Mouse (Mus musculus): Measurements from ENCODE around the gene Dusp15. TPM values are rescaled to one million over a fixed set of nuclear protein-coding genes. Genes with fewer than 3 reads are reported as not detected.

Gene Dusp15
- polyA plus RNA-seq, 1 experiment from 2014 or later = 1.00 TPM

GRCm38 (mm10) chr2:152907114-152907943, 44.2 kb downstream of the Dusp15 start:
- ATAC-seq (replicated peaks; ENCODE audit: insufficient number of reproducible peaks, low FRiP score, low TSS enrichment, low read depth) = no peak
- Histone ChIP-seq H3K27ac (replicated peaks; ENCODE audit: low read depth, low read length) (no peak overlapping the region), H3K9me3 (replicated peaks; ENCODE audit: control insufficient read depth, low read length) (no peaks in the 10 kb centered on the region), H3K9ac (replicated peaks; ENCODE audit: low read length) (no peak overlapping the region), H3K4me3 (ENCODE audit: low read depth, low read length) (no peak overlapping the region), H3K36me3 (replicated peaks; ENCODE audit: control insufficient read depth, insufficient read depth, low read depth, low read length) (no peaks in the 10 kb centered on the region), H3K4me1 (ENCODE audit: control insufficient read depth, insufficient read depth, low read length) (peaks cover 2% of the 10 kb centered on the region; the same call in 1 of the 2 replicates), H3K27me3 (ENCODE audit: control insufficient read depth, insufficient read depth, low read length) (peaks cover 2% of the 10 kb centered on the region; the same call in 1 of the 2 replicates), H3K4me2 (ENCODE audit: low read depth, low read length) (no peak overlapping the region)
- 44% methylated on average over 14 of the region's 14 CpGs for WGBS
- no peak for DNase-seq (ENCODE audit: low spot score)

DNA sequence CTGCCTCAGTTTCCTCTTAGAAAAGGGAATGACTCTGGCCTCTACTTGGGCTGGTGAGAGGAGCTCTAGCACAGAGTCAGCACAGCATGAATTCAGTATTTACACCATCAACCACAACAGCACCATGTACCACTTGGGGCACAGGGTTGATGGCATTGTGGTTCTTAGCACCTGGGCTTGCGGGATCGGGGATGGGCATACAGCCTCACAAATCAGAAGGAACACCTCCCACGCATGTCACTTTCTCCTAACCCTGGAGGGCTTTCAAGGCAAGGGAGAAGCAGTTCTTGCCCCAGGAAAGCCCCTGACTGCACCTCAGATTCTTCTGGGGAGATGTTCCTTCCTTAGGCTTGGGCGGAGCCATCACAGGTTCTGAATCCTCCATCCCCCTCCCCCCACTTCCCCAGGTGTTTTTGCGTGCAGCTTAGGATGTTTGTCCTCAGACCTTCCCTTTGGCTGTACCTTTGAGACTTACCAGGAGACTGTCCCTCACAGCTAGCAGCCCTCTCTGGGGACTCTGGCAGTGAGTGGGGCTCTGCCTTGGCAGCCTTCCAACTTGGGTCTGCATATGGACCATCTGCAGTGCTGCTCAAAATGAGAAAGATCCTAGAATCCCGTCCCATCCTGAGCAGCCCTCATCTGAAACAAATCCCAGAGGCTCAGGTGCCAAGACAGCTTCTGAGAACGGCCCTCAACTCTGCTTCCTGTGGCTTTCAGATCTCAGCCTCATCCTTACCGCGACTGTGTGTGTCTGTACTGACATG, 45.0 kb downstream of the Dusp15 start:
- no peaks in the 10 kb centered on the region for H3K36me3 ChIP-seq (replicated peaks; ENCODE audit: control insufficient read depth, insufficient read depth, low read depth, low read length)
- peaks cover 2% of the 10 kb centered on the region; the same call in 1 of the 2 replicates for H3K4me1 ChIP-seq (ENCODE audit: control insufficient read depth, insufficient read depth, low read length)
- WGBS = 62% methylated on average over 9 of the region's 9 CpGs
- no peaks in the 10 kb centered on the region for H3K9me3 ChIP-seq (replicated peaks; ENCODE audit: control insufficient read depth, low read length)
- no peak for ATAC-seq (replicated peaks; ENCODE audit: insufficient number of reproducible peaks, low FRiP score, low TSS enrichment, low read depth)
- no peak overlapping the region for H3K4me2 ChIP-seq (ENCODE audit: low read depth, low read length)
- no peak overlapping the region for H3K9ac ChIP-seq (replicated peaks; ENCODE audit: low read length)
- DNase-seq (ENCODE audit: low spot score) = no peak
- H3K4me3 ChIP-seq (ENCODE audit: low read depth, low read length) = no peak overlapping the region
- H3K27ac ChIP-seq (replicated peaks; ENCODE audit: low read depth, low read length) = no peak overlapping the region
- peaks cover 2% of the 10 kb centered on the region; the same call in 1 of the 2 replicates for H3K27me3 ChIP-seq (ENCODE audit: control insufficient read depth, insufficient read depth, low read length)

DNA sequence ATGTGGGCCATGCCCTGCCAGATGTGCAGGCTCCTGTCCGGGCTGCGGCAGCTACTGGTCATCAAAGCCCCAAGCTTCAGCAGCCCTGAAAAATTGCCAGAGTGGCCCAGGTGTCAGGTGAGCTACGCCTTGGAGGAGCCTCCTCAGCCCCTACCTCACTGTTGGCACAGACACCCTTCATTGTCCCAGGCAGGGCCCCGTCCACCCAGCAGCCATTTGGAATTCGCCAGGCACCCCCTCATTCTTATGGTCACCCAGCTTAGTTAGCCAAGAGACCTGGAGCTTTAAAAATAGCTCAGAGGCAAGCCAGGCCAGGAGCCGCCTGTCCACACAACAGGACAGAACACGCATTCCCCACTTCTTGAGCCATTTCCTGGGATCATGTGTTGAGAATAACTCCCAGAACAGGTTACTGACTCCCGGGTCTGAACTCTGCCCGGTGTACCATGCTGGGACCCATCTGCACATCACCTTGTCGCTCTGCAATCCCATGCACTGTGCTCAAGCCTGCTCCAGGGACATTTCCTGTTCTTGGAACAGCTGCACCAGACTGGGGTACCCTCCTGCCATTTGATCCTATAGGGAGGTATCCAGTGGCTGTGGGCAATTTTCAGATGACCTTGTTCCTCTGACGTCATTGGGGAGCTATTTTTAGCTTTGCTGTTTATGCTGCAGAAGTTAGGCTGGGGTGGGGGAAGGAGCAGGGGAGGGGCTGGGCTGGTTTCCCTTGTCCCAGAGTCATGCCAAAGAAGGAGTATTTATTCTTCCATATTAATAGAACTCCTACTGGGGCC, 46.3 kb downstream of the Dusp15 start:
- H3K27ac ChIP-seq (replicated peaks; ENCODE audit: low read depth, low read length) = no peak overlapping the region
- no peaks in the 10 kb centered on the region for H3K36me3 ChIP-seq (replicated peaks; ENCODE audit: control insufficient read depth, insufficient read depth, low read depth, low read length)
- H3K9ac ChIP-seq (replicated peaks; ENCODE audit: low read length) = no peak overlapping the region
- 38% methylated on average over 11 of the region's 11 CpGs for WGBS
- DNase-seq (ENCODE audit: low spot score) (peak; percentile 74), ATAC-seq (replicated peaks; ENCODE audit: insufficient number of reproducible peaks, low FRiP score, low TSS enrichment, low read depth) (peak; percentile 48; the same call in 1 of the 2 replicates)
- no peaks in the 10 kb centered on the region for H3K27me3 ChIP-seq (ENCODE audit: control insufficient read depth, insufficient read depth, low read length)
- H3K4me3 ChIP-seq (ENCODE audit: low read depth, low read length) = no peak overlapping the region
- H3K4me2 ChIP-seq (ENCODE audit: low read depth, low read length) = no peak overlapping the region; the same call in 1 of the 2 replicates
- peaks cover 2% of the 10 kb centered on the region; the same call in 1 of the 2 replicates for H3K4me1 ChIP-seq (ENCODE audit: control insufficient read depth, insufficient read depth, low read length)
- no peaks in the 10 kb centered on the region for H3K9me3 ChIP-seq (replicated peaks; ENCODE audit: control insufficient read depth, low read length)

DNA sequence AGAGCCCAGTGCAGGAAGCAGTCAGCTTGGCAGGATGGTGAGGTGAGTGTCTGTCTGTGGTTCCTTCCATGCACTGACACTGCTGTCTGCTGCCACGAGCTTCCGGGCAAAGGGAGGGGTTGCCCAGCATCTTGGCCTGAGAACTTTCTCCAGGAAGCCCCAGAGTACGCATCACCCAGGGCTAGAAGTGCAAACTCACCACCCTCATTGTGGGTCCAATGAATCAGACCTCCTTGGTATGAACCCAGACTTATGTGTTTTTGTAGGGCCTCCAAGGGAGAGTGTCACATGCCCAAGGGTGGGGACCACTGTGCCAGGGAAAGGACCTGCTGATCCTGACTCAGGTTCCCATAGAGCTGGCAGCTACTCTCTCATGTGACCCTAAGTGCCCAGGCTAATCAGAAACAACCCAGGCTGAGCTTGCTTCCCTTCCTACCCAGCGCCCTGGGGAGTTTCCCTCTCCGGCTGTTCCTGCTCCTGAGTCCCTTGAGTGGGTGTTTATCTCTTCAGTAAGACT, 47.3 kb downstream of the Dusp15 start:
- Histone ChIP-seq H3K36me3 (replicated peaks; ENCODE audit: control insufficient read depth, insufficient read depth, low read depth, low read length) (no peaks in the 10 kb centered on the region), H3K4me1 (ENCODE audit: control insufficient read depth, insufficient read depth, low read length) (peaks cover 2% of the 10 kb centered on the region; the same call in 1 of the 2 replicates), H3K4me2 (ENCODE audit: low read depth, low read length) (no peak overlapping the region), H3K9me3 (replicated peaks; ENCODE audit: control insufficient read depth, low read length) (no peaks in the 10 kb centered on the region), H3K27me3 (ENCODE audit: control insufficient read depth, insufficient read depth, low read length) (no peaks in the 10 kb centered on the region), H3K4me3 (ENCODE audit: low read depth, low read length) (no peak overlapping the region), H3K27ac (replicated peaks; ENCODE audit: low read depth, low read length) (no peak overlapping the region), H3K9ac (replicated peaks; ENCODE audit: low read length) (no peak overlapping the region)
- no peak for DNase-seq (ENCODE audit: low spot score)
- WGBS = 73% methylated on average over 5 of the region's 5 CpGs
- ATAC-seq (replicated peaks; ENCODE audit: insufficient number of reproducible peaks, low FRiP score, low TSS enrichment, low read depth) = no peak

DNA sequence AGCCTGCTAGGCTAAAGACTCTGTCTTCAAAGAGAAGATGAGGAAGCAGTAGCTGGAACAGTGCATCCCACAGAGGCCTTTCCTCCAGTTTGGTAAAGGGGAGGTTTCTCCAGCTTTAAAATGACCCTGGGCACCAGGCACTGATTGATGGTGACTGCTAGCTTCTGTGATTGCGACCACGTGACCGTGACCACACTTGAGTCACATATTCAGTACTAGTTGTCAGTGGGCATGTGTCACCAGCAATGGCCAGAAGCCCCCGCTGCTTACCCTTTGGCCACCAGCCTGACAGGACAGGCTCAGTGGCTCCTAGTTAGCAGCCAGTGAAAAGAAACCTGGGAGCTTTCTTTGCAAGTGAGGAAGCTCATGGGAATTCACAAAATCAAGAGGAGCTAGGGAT, 47.9 kb downstream of the Dusp15 start:
- no peaks in the 10 kb centered on the region for H3K27me3 ChIP-seq (ENCODE audit: control insufficient read depth, insufficient read depth, low read length)
- H3K27ac ChIP-seq (replicated peaks; ENCODE audit: low read depth, low read length) = no peak overlapping the region
- no peak overlapping the region for H3K4me2 ChIP-seq (ENCODE audit: low read depth, low read length)
- H3K4me1 ChIP-seq (ENCODE audit: control insufficient read depth, insufficient read depth, low read length) = peaks cover 2% of the 10 kb centered on the region; the same call in 1 of the 2 replicates
- 76% methylated on average over 4 of the region's 4 CpGs for WGBS
- DNase-seq (ENCODE audit: low spot score) = no peak
- H3K36me3 ChIP-seq (replicated peaks; ENCODE audit: control insufficient read depth, insufficient read depth, low read depth, low read length) = no peaks in the 10 kb centered on the region
- H3K9ac ChIP-seq (replicated peaks; ENCODE audit: low read length) = no peak overlapping the region
- H3K4me3 ChIP-seq (ENCODE audit: low read depth, low read length) = no peak overlapping the region
- no peak for ATAC-seq (replicated peaks; ENCODE audit: insufficient number of reproducible peaks, low FRiP score, low TSS enrichment, low read depth)
- no peaks in the 10 kb centered on the region for H3K9me3 ChIP-seq (replicated peaks; ENCODE audit: control insufficient read depth, low read length)

DNA sequence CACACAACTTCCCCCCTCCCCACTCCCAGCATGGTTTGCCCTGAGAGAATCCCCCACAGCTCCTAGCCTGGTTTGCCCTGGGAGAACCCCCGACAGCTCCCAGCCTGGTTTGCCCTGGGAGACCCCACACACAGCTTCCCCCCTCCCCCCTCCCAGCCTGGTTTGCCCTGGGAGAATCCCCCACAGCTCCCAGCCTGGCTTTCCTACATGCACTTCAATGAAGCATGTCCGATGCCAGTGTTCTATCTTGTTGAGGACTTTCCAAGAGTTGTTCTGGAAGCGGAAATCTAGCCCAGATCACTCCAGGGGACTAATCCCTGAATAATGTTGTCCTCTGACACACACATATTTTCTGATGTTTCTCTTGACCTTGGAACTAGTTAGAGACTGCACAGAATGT, 48.8 kb downstream of the Dusp15 start:
- no peaks in the 10 kb centered on the region for H3K27me3 ChIP-seq (ENCODE audit: control insufficient read depth, insufficient read depth, low read length)
- no peaks in the 10 kb centered on the region for H3K9me3 ChIP-seq (replicated peaks; ENCODE audit: control insufficient read depth, low read length)
- ATAC-seq (replicated peaks; ENCODE audit: insufficient number of reproducible peaks, low FRiP score, low TSS enrichment, low read depth) = no peak
- no peak overlapping the region for H3K27ac ChIP-seq (replicated peaks; ENCODE audit: low read depth, low read length)
- H3K36me3 ChIP-seq (replicated peaks; ENCODE audit: control insufficient read depth, insufficient read depth, low read depth, low read length) = no peaks in the 10 kb centered on the region
- no peak for DNase-seq (ENCODE audit: low spot score)
- no peak overlapping the region for H3K4me3 ChIP-seq (ENCODE audit: low read depth, low read length)
- peaks cover 2% of the 10 kb centered on the region; the same call in 1 of the 2 replicates for H3K4me1 ChIP-seq (ENCODE audit: control insufficient read depth, insufficient read depth, low read length)
- no peak overlapping the region for H3K4me2 ChIP-seq (ENCODE audit: low read depth, low read length)
- WGBS = 45% methylated on average over 3 of the region's 3 CpGs
- H3K9ac ChIP-seq (replicated peaks; ENCODE audit: low read length) = no peak overlapping the region

DNA sequence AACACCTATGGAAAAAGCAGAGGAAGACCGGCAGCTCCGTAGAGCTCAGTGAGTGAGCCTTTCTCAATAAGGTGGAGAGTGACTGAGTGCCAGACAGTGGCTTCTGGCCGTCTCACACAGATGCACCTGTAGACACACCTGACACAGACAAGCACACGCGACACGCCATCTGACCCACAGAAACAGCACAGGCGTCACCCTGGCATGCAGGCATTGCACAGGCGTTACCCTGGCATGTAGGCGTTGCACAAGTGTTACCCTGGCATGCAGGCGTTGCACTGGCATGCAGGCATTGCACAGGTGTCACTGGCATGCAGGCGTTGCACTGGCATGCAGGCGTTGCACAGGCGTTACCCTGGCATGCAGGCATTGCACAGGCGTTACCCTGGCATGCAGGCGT, 50.2 kb downstream of the Dusp15 start:
- H3K4me1 ChIP-seq (ENCODE audit: control insufficient read depth, insufficient read depth, low read length) = peaks cover 2% of the 10 kb centered on the region; the same call in 1 of the 2 replicates
- ATAC-seq (replicated peaks; ENCODE audit: insufficient number of reproducible peaks, low FRiP score, low TSS enrichment, low read depth) = no peak
- H3K9me3 ChIP-seq (replicated peaks; ENCODE audit: control insufficient read depth, low read length) = no peaks in the 10 kb centered on the region
- no peak overlapping the region for H3K4me2 ChIP-seq (ENCODE audit: low read depth, low read length)
- no peaks in the 10 kb centered on the region for H3K36me3 ChIP-seq (replicated peaks; ENCODE audit: control insufficient read depth, insufficient read depth, low read depth, low read length)
- no peak overlapping the region for H3K27ac ChIP-seq (replicated peaks; ENCODE audit: low read depth, low read length)
- 92% methylated on average over 15 of the region's 15 CpGs for WGBS
- no peak overlapping the region for H3K4me3 ChIP-seq (ENCODE audit: low read depth, low read length)
- no peak overlapping the region for H3K9ac ChIP-seq (replicated peaks; ENCODE audit: low read length)
- no peak for DNase-seq (ENCODE audit: low spot score)
- H3K27me3 ChIP-seq (ENCODE audit: control insufficient read depth, insufficient read depth, low read length) = no peaks in the 10 kb centered on the region
